Comparison of ENCODE assay signal across 8 mouse cellular contexts in genomic region chr6:31079586-31080259, GRCm38 (mm10).
DNase-seq lines count a peak whose midpoint lies in the region; ATAC-seq and TF ChIP-seq lines count a peak whose summit lies in the region.
"Had no signal": no experiment of that assay in that cellular context is flagged by ENCODE, and none has a peak within 500 bp of the region (broad histone marks: within the 10 kb centered on the region; RNA-seq: fewer than 3 reads in every experiment).

No protein-coding gene starts in this region.

- no peak for TF ChIP-seq POLR2A in bone marrow macrophage, adult 2 months (IDR thresholded peaks at IDR 0.05; ENCODE audit: borderline replicate concordance, low read depth, low read length)

- peaks cover 74% of the 10 kb centered on the region for H3K4me1 ChIP-seq in bone marrow macrophage, adult 2 months (ENCODE audit: control insufficient read depth, insufficient read depth, low read length)
- H3K4me1 ChIP-seq in midbrain, embryonic 15.5 days = peaks cover 8% of the 10 kb centered on the region

- no peak overlapping the region for H3K4me2 ChIP-seq in midbrain, embryonic 15.5 days
- H3K4me2 ChIP-seq: embryonic facial prominence, embryonic 13.5 days had no signal

- no peak for TF ChIP-seq CTCF in bone marrow macrophage, adult 2 months (IDR thresholded peaks at IDR 0.05; ENCODE audit: low read depth, low read length)

- no peaks in the 10 kb centered on the region for H3K9me3 ChIP-seq in midbrain, embryonic 15.5 days
- H3K9me3 ChIP-seq: embryonic facial prominence, embryonic 13.5 days had no signal

- 77% methylated on average over 14 of the region's 14 CpGs for WGBS in midbrain, embryonic 15.5 days

- H3K36me3 ChIP-seq in midbrain, embryonic 15.5 days (replicated peaks) = no peaks in the 10 kb centered on the region
- H3K36me3 ChIP-seq: embryonic facial prominence, embryonic 13.5 days had no signal

- H3K4me3 ChIP-seq in bone marrow macrophage, adult 2 months (ENCODE audit: insufficient read depth, low read length) = no peak overlapping the region
- H3K4me3 ChIP-seq in midbrain, embryonic 15.5 days = no peak overlapping the region
- H3K4me3 ChIP-seq: embryonic facial prominence, embryonic 13.5 days had no signal

- H3K9ac ChIP-seq in midbrain, embryonic 15.5 days = no peak overlapping the region
- H3K9ac ChIP-seq: embryonic facial prominence, embryonic 13.5 days had no signal

- H3K27ac ChIP-seq in bone marrow macrophage, adult 2 months (ENCODE audit: insufficient read depth, low read depth, low read length) = peak overlapping the region; percentile 83
- H3K27ac ChIP-seq in midbrain, embryonic 15.5 days = no peak overlapping the region
- H3K27ac ChIP-seq: embryonic facial prominence, embryonic 13.5 days had no signal

- H3K27me3 ChIP-seq in midbrain, embryonic 15.5 days (replicated peaks) = no peaks in the 10 kb centered on the region
- H3K27me3 ChIP-seq: embryonic facial prominence, embryonic 13.5 days had no signal

- ATAC-seq in midbrain, embryonic 15.5 days (replicated peaks) = no peak

- peak; percentile 55 to 61 for DNase-seq in right cerebral cortex, adult 2 months (ENCODE audit: low spot score in 2 of 2)
- DNase-seq in right cerebral cortex, postnatal 14 days = no peak
- DNase-seq in induced T-regulatory cell, adult 2 months (ENCODE audit: low read depth) = peak; percentile 85
- peak; percentile 38 for DNase-seq in right cerebral cortex, postnatal 25 days
- DNase-seq in heart, postnatal 4 days = no peak

Comparison
In these comparisons a context has a peak if more than half of its experiments do, and no peak if none do; other contexts are left out.
1. DNase-seq: peak in right cerebral cortex, adult 2 months (2 of 2), induced T-regulatory cell, adult 2 months (single experiment) and right cerebral cortex, postnatal 25 days (single experiment); none in right cerebral cortex, postnatal 14 days (single experiment) and heart, postnatal 4 days (single experiment).